Mouse (Mus musculus): ENCODE data around the gene Mroh8.
"Not testable (repeated sequence)": the region's sequence is repeated elsewhere in the genome, so short reads cannot be mapped to it uniquely, and the experiment has no call there.

The Mroh8 gene

DNA sequence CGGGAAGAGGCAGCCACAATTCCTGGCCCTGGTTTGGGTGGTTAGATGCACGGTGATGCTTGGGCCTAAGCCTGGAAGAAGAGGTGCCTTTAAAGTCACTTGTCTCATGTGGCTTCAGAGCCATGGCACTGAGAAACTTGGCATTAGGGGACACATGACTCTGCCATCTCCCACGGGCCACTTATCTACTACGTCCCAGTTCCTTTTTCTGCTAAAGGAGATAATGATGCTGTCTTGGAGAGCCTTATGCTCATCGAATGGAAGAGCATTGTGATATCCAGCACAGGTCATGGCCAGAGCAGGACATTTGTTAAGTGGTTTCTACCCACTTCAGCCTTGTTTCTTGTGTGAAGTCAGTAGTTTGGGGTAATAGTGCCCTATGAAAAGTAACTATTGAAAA, 9.6 kb upstream of the Mroh8 start:
- DNase-seq (ENCODE audit: low read depth) = peak; percentile 33

- peak; percentile 59 for DNase-seq (ENCODE audit: low read depth)
Observed at GRCm38 (mm10) chr2:157287542-157287941, 8.2 kb upstream of the Mroh8 start.

GRCm38 (mm10) chr2:157283321-157283720, 4.0 kb upstream of the Mroh8 start:
- no peak for DNase-seq (ENCODE audit: low read depth)

DNA sequence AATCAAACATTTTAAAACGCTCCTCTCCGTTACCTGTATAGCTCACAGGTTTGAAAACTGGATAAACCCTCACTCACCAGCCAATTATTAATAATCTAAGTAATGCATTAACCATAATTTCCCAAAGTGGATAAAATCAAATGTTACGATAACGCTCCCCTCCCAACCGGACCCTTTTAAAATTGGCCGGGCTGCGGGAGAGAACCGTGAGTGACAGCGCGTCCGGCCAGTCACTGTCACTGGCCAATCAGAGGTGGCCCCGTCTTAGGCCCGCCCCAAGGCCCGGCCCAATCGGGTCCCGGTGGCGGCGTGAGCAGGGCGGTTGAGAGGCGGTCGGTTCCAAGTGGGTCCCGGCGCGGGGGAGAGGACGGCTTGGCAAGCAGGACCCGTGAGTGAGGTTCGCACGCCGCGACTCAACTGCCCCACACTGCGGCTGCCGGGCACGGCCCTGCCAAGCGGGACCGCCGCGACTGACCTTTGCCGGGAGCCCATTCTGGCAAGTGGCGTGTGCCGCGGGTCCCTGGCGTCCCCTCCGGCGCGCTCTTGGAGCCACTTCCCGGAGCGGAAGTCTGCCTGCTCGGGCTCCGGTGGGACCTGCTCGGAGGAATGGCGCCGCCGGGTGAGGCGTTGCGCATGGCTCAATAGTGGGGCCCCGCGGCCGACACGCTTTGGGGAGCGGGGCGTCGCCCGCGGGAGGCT, 483 bp downstream of the Mroh8 start, which contains the start of gene Rpn2:
Gene Rpn2, plus strand, starts transcription at position 301 of the 699 bp plus-strand sequence.
- peak; percentile 88 for DNase-seq (ENCODE audit: low read depth)

GRCm38 (mm10) chr2:157263832-157264231, 15.5 kb downstream of the Mroh8 start:
- no peak for DNase-seq (ENCODE audit: low read depth)

GRCm38 (mm10) chr2:157263101-157263500, 16.2 kb downstream of the Mroh8 start:
- no peak for DNase-seq (ENCODE audit: low read depth)

DNA sequence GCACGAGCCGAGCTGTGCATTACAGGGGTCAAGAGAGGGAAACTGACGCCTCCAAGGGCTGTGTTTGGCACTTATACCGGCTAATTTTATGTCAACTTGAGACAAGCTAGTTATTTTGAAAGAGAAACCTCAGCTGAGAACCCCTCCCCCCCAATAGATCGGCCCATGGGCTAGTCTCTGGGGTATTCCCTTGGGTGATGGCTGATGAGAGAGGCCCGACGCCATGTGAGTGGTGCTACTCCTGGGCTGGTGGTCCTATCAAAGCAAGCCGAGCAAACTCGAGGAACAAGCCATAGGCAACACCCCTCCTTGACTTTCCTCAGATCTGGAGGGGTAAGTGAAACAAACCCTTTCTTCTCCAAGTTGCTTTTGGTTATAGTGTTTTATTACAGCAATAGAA, 16.8 kb downstream of the Mroh8 start:
- DNase-seq (ENCODE audit: low read depth) = no peak

DNA sequence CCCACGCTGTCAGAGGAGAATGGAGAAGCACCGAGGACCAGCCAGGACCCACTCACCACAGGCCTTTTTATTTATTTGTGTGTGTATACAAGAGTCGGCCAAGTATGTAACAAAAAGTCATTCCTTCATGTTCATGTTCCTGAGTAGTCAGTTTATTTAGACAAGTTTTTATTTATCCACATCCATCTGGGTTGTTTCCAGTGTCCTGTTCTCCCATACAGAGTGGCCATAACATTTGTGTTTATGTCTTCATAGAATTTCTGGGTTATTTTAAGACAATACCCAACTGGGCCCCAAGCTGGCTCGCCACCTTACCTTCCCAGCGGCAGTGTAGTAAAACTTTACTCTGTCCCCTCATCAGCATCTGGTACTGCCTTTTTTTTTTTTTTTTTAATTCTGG, 17.4 kb downstream of the Mroh8 start:
- no peak for DNase-seq (ENCODE audit: low read depth)

DNA sequence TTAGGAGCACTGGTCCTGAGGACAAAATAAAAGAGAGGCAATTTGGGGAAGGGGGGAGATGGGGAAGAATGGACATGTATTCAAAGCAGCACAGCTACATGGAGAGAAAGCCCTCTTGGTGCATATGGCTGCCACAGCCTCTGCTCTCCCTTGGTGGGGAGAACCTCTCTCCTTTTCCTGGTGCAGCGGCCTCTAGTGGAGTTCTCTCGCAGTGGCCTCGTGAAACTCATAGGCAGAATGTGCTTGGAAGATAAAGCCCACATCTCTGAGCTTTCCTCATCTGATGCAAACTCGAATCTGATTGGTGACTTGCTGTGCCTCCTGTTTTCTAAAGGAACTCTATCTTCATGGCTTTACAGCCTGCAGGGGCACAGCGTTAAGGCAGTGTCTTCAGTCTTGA, 19.6 kb downstream of the Mroh8 start:
- peak; percentile 74 for DNase-seq (ENCODE audit: low read depth)

GRCm38 (mm10) chr2:157248111-157248510, 31.2 kb downstream of the Mroh8 start:
- no peak for DNase-seq (ENCODE audit: low read depth)

DNA sequence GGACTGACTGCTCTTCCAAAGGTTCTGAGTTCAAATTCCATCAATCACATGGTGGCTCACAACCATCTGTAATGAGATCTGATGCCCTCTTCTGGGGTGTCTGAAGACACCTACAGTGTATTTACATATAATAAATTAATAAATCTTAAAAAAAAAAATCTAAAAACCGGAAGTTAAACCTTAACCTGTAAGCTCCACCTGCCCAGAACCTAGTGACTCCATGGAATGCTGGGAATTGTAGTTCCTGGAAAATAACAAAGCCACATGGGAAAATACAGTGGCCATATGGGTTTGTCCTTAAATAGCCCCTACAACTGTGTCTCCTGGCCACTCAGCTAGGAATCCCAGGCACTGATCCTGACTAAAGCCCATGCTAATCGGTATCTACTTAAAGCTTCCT, 33.7 kb downstream of the Mroh8 start:
- DNase-seq (ENCODE audit: low read depth) = no peak

GRCm38 (mm10) chr2:157245001-157245400, 34.3 kb downstream of the Mroh8 start:
- DNase-seq (ENCODE audit: low read depth) = no peak

- DNase-seq (ENCODE audit: low read depth) = no peak
Observed at GRCm38 (mm10) chr2:157235946-157236345, 43.4 kb downstream of the Mroh8 start.

DNA sequence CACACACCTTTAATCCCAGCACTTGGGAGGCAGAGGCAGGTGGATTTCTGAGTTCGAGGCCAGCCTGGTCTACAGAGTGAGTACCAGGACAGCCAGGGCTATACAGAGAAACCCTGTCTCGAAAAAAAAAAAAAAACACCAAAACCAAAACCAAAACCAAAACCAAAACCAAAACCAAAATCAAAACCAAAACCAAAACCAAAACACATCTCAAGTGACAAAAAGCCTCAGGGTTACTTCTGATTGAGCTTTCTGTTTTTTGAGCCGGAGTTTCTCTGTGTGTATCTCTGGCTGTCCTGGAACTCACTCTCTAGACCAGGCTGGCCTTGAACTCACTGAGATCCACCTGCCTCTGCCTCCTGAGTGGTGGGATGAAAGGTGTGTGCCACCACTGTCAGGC, 57.4 kb downstream of the Mroh8 start:
- DNase-seq (ENCODE audit: low read depth) = not testable (repeated sequence)

DNA sequence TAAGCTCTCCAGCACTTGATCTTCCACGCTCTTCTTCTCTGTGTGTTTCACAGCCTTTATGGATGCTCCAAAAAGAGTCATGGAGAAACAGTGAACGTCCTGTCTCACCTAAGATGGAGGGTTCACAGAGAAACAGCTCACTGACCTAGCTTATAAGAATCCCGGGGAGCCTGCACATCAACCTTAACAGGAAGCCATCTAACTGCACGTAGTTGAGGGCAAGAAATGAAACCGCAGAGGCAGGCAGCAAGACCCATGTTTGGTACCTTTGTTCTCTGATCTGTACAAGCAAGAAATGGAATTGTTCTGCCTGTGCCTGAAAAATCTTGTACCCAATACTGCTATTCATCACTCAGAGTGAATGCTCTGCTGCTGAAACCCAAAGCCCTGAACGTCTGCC, 59.2 kb downstream of the Mroh8 start:
- no peak for DNase-seq (ENCODE audit: low read depth)

GRCm38 (mm10) chr2:157211731-157212130, 67.6 kb downstream of the Mroh8 start:
- no peak for DNase-seq (ENCODE audit: low read depth)

DNA sequence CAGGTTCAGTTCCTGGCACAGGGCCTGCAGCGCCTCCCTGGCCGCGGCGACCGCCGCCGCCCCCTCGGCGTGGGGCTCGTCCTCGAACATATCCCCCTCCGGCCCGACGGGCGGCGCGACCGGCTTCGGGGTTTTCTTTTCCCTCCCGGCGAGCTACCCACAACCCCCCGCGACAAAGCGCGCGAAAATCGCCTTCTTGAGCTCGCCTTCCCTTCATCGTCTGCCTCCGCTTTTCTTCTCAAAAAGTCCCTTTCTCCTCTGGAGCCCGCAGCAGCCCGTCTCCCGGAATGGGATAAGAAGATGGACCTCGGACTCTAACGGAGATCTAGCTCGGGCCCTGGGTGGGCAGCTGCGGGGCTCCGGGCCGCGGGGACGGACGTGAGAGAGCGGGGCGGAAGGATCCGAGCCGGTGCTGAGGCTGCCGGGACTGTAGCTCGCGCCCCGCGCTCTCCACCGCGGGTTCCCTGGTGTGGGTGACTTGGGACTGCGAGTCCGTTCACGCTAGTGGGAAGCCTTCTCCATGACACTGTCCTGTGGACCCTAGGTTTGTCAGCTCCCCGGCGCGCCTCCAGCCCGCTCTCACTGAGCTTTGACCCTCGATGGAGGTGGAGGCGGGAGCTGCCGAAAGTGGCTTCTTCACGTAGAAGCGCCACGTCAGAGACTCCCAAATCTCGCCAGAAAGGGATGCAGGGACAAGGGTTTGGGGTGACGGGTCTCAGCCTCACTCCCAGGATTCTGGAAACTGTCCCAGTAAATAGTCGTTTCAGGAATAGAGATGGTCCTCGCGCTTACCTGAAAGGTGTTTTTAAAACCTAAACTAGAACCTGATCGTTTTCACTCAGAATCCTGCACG, 74.8 kb downstream of the Mroh8 start, which contains the start of gene Rbl1:
Gene Rbl1, minus strand, starts transcription at position 169 of the 853 bp plus-strand sequence.
- DNase-seq (ENCODE audit: low read depth) = peak; percentile 92

DNA sequence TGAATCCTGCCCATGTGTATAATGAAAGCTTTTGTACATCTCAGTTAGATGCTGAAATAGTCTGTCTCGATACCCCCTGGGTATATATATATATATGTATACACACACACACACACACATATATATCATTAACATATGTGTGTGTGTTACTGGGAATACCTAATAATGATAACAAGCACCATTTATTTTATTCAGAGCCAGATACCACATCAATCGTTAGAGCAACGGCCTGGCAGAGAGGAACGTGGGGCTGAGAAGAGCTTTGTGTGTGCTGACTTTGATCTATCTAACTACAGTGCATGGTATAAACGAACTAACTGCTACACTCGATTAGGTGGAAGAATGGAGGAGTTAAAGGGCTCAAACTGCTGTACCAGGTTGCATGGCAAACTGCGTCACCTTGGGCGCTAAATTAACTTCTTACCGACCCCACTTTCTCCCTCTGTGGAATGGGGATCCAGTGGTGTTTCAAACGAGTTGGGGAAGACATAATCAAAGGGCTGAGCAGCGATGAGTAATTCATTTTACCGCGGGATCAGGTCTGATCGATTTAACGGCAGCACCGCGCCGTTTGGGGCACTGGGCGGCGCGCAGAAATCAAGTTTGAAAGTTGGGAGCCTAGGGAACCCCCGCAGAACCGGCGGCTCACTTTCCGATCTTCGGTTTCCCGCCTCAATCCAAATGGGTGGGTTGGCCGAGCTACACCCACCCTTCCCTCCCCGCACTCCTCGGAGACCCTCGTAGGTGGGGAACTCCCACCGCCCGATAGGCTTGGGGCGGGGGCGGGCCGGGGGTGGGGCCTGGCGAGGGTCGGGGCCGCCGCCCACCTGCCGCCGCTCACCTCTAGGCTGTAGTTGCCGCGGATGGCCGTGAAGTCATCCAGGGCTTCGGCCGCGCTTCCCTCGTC, 75.6 kb downstream of the Mroh8 start:
- DNase-seq (ENCODE audit: low read depth) = peak; percentile 55

DNA sequence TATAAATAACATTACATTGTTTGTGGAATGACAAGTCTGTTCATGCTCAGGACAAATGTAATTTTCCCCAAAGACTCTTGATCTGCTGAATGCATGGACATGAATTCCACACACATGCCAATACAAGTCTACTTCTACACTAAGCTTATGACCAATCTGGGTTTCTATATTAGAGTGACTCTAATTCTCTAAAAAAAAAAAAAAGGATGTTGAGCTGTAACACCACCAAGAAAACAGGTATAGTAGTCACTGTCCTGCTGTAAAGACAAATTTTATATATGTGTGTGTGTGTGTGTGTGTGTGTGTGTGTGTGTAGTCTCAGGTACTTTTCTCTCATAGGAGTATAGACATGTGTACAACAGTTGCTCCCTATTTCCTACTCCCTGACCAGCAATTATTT, 76.3 kb downstream of the Mroh8 start:
- no peak for DNase-seq (ENCODE audit: low read depth)

- DNase-seq (ENCODE audit: low read depth) = no peak
Observed at GRCm38 (mm10) chr2:157202361-157202760, 77.0 kb downstream of the Mroh8 start.

GRCm38 (mm10) chr2:157201081-157201830, 78.1 kb downstream of the Mroh8 start:
- no peak for DNase-seq (ENCODE audit: low read depth)

Measured in c-Kit-positive CD71-positive TER-119-negative erythroid progenitor cells, embryonic 14.5 days (primary cell).